Mouse (Mus musculus) frontal cortex, adult (tissue): ENCODE data around the gene Ddrgk1.

Source experiments
- ATAC-seq: cut with Nextera tagmentation; 2 replicates; pipeline ENCODE4 v1.9.2; 2017; ENCODE audit warnings: mild to moderate bottlenecking, moderate library complexity, mixed read lengths; ENCODE audit not compliant: low TSS enrichment

Gene Ddrgk1

DNA sequence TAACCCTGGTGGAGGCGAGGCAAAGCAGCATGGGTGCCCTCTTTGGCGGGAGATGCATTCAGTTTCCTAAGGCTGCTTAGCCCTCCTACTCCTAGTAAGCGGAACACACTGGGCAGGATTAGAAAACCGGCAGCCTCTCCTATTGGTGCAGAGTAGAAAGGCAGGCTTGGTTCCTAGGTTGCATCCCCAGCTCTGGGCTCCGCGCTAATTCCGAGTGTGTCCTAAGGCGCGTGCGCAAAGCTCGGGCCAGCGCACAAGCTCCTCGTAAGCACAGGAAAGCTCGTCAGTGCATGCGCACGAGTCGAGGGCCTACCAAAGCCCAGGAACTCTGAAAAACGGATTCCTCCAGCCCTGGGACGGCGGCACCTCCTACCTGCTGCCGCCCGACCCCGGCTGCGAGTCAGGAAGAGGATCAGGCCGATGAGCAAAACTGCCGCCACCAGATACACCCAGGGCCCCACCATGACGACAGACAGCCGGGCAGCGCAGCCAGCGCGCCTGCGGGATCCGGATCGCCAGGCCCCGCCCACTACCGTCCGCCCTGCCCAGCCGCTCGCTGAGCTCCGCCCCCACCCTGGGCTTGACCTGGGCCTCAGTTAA is at the start of gene Ddrgk1:
Ddrgk1 (minus strand) TSS at position 558 of the 600 bp plus-strand sequence.
- peak; percentile 85 for ATAC-seq

- ATAC-seq, result no peak
Measured at GRCm38 (mm10) chr2:130707057-130707456, 42.6 kb upstream of the Ddrgk1 start.

- ATAC-seq, result no peak
Measured at GRCm38 (mm10) chr2:130706602-130707001, 42.1 kb upstream of the Ddrgk1 start.

- ATAC-seq, result 0 out of 2 replicates have a peak, but pooled peaks have one; percentile 13
Measured at GRCm38 (mm10) chr2:130705178-130705577, 40.7 kb upstream of the Ddrgk1 start.

DNA sequence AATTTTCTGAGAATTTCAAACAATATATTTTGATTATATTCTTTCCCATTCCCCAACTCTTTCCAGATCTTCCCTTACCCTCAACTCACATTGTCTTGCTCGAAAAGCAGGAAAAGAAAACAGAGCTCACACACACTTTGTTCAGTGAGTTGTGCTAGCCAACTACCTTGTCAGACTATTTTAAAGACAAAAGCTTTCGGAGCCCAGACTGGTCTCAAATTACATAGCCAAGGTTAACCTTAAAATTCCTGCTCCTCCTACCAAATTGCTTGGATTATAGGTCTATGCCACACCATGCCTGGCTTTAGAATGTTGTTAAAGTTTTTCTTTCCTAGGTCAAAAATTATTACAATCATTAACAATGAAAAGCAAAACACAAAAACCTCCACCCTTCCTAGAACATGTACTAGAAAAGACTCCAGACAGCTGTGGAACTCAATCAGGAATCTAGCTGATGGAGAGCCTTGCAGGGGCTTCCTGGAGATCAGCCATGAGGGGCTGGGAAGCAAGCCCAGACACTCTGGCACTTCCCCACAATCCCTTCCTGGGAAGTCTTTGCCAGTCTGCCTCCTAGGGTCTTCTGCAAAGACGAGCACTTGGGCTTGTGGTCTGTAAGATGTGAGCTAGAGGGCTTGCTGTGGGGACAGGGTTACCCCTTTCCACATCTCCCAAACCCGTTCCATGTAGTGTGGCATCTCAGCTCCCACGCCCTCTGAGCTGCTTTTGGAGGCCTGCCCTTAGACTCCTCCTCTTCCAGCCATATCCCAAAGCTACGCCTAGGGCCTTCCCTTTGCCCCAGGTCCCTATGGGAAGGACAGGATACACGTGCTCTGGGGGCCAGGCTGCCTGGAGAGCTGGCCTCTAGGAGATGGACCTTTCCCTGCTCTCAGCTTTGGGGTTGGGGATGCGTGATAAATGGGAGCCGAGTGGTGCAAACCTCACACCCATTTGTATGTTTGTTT is 39.9 kb upstream of the Ddrgk1 start:
- ATAC-seq, result no peak

DNA sequence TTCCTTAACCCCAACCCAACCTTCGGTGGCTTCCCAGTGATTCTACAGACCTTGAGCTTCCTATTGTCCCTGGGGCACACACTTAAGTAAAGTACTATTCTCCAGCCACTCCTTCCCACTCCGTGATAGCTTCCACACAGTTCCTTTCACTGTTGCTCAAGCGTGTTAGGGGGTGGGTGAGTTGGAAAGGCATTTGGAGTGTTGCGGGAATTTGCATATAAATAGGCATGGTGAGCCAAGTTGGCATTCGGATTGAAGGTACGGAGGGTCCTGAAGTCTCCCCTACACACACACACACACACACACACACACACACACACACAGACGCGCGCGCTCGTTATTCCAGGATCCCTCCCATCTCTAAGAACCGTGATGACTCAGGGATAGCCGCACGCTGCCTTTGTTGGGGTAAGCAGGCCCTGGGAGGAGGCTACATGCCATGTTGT is 33.4 kb upstream of the Ddrgk1 start:
- ATAC-seq, result peak; percentile 55; the same call in 1 of the 2 replicates

GRCm38 (mm10) chr2:130697153-130697810 is 32.8 kb upstream of the Ddrgk1 start, which contains the start of gene Slc4a11:
Gene Slc4a11 (minus strand): TSS chr2:130697519.
- ATAC-seq, result peak; percentile 25

DNA sequence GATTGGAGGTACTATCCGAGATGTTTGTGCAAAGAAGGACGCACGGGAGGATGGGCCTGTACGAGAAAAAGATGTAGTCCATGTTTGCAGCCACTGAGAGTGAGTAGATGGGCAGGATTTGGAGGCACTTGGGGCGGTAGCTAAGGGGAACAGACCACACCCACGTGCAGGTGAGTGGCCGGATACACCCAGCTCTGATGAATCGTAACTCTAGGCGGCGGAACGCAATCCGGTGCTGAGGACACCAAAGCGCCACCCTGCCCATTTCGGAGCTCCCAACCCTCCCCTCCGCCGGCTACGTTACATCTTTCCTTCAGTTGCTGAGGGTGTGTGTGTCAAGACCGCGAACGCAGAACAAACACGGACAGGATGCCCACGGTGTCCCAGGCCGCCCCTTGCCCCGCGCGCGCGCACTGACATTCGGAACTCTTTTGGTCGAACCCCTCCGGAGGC is 32.3 kb upstream of the Ddrgk1 start:
- ATAC-seq, result peak; percentile 22

DNA sequence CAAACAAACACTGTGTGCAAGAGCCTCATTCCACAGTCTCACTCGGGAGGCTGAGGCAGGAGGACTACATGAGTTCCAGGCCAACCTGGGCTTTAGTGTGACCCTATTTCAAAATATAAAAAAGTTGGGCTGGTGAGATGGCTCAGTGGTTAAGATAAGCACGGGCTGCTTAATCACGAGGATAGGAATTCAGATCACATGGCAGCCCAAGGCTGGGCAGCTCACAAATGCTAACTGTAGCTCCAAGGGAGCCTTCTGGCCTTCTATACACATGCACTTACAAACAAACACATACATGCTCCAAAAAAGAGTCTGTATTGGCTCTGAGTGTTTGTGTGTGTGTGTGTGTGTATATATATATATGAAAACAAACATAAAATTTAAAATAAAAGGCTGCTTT is 29.1 kb upstream of the Ddrgk1 start:
- no peak for ATAC-seq

DNA sequence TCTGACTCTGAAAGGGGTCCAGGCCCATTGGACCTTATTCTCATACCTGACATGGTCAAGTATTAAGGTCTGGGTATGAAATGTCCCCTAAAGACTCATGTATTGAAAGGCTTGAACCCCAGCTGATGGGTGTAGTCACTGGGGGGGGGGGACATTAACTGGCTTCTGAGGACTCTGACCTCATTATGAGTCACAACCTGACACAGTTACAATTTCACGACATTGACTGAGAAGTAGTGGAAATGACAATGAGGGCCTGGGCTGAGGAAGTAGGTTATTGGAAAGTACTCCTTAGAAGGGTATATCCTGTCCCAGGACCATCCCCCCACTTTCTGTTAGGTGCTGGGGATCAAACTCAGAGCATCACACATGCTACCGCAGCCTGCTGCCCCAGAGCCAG is 24.6 kb upstream of the Ddrgk1 start:
- ATAC-seq, result no peak

DNA sequence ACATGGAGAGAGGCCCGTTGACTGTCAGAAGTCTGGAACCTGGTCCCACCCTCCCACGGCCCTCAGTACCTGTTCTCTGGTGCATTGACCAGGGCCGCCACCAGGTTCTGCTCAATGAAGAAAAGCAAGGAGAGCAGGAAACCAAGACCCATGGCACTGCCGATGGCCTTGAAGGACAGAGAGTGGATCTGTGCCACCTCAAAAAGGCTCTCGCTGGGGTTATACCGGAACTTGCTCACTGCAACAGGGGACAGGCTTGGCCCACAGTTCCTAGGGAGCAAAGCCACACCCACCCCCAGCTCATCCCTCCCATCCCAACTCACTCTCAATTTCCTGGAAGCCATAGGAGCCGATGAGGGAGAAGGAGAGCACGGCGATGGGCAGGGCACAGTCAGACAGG is 21.0 kb upstream of the Ddrgk1 start:
- no peak for ATAC-seq

DNA sequence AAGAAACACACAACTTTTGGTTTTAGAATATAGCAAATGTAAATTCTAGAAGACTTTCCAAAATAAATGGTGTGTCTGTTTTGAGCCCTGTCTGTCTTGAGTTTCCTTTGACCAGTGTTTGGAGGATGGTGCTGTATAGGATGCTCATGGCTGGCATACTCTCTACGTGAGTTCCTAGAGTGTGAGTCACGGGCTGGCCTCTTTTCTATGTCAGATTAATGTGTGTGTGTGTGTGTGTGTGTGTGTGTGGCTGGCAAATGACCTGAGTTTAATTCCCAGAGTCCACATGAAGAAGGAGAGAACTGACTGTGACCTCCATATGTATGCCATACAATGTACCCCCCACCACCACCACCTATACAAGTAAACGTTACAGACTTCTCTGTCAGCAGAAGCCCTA is 17.1 kb upstream of the Ddrgk1 start:
- ATAC-seq, result no peak

DNA sequence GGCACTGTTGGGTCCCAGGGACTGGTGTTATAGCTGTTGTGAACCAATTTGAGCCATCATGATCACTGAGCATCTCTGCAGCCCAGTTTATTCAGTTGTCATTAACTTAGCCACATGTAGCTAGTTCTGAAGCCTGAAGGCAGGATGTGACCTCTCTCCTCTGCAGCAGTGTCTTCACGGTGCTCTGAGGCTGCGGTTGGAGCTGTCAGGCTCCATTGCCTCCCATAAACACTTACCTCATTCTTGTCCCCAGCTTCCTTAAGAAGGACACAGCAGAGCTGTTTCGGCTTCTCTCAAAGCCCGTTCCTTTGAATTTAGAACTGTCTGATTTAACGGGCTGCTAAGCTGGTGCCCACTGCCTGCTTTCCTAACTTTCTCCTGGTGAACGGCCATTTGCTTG is 15.4 kb upstream of the Ddrgk1 start:
- ATAC-seq, result no peak

- no peak for ATAC-seq
Measured at GRCm38 (mm10) chr2:130679154-130679553, 14.7 kb upstream of the Ddrgk1 start.

DNA sequence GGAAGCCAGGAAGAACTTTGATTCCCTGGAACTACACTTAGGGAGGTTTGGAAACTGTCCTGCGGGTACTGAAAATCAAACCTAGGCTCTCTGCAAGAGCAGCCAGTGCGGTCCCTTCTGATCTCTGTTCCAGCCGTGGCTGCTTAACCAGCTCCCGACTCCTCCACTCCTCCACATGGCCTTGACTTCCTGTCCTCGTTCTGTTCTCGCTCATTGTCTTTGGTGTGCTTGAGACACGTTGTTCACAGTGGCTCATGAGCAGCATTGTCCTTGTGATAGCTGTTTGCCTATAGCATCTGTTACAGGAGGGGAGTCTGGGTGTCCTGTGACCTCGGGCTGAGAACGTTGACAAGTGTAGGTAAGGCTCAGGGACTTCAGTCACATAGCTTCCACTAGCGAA is 12.8 kb upstream of the Ddrgk1 start:
- no peak for ATAC-seq

DNA sequence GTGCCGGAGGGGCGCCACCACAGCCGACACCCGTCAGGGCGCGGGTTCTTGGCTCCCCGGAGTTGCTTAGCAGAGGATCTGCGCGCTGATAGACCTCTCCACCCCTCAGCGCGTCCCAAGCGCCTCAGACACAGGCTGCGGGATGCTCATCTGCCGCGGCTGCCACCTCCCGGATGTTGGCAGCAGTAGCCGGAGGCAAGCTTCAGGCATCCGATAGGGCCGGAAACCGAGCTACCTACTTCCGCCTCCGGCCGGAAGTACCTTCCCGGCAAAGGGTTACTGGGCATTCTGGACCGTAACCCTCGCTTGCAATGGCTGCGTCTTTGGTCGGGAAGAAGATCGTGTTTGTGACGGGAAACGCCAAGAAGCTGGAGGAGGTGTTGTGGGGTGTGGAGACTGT is 3.1 kb upstream of the Ddrgk1 start, which contains the start of gene Itpa:
Itpa (plus strand) TSS at position 52 of the 400 bp plus-strand sequence.
- ATAC-seq, result peak; percentile 80

- ATAC-seq, result no peak
Measured at GRCm38 (mm10) chr2:130663342-130663741, 1.1 kb downstream of the Ddrgk1 start.

GRCm38 (mm10) chr2:130658530-130658929 is 5.9 kb downstream of the Ddrgk1 start:
- ATAC-seq, result peak; percentile 10; the same call in 1 of the 2 replicates

- peak; percentile 81 for ATAC-seq
Measured at GRCm38 (mm10) chr2:130657541-130657940, 6.9 kb downstream of the Ddrgk1 start.

- peak; percentile 56 for ATAC-seq
Measured at GRCm38 (mm10) chr2:130656536-130656935, 7.9 kb downstream of the Ddrgk1 start.

DNA sequence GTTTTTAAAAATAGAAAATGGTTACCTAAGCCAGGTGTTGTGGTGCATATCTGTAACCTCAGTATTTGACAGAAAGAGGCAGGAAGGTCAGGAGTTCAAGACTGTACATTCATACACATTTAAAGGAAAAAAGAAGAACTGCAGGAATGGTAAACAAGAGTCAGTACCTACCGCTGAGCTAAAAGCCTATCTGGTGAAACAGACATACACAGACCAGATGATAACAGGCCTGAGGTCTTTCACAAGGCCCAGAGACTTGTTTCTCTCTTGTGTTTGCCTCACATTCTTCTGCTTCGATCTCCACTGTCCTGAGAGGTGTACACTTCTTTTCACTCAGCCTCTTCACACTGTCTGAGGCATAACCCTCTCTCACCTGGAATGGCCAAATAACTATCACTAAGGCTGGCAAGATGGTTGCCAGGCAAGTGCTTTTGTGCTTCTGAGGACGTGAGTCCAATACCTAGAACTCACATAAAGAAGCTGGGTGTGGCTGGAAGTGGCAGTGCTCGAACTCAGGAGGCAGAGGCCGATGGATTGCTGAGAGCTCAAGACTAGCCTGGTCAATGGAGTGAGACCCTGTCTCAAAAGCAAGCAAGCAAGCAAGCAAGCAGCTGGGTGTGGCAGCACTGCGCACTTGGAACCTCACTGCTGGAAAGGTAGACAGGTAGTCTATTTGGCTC is 8.7 kb downstream of the Ddrgk1 start:
- ATAC-seq, result no peak
